Mouse (Mus musculus): ENCODE results near the gene Itgb2. TPM values are rescaled to one million over a fixed set of nuclear protein-coding genes. Genes with fewer than 3 reads are reported as not detected.

Itgb2 gene
- polyA plus RNA-seq, 1 experiment from 2014 or later: 10.3 TPM

GRCm38 (mm10) chr10:77580027-77580920, 50.2 kb downstream of the Itgb2 start:
- Histone ChIP-seq H3K9ac (no peak overlapping the region), H3K4me2 (peak overlapping the region; percentile 92), H3K36me3 (no peaks in the 10 kb centered on the region)

GRCm38 (mm10) chr10:77581023-77581407, 51.0 kb downstream of the Itgb2 start:
- Histone ChIP-seq H3K4me1 (replicated peaks) (peaks cover 44% of the 10 kb centered on the region), H3K9me3 (replicated peaks) (no peaks in the 10 kb centered on the region), H3K9ac (peak overlapping the region; percentile 77), H3K27ac (peak overlapping the region; percentile 98), H3K36me3 (peaks cover 5% of the 10 kb centered on the region; the same call in 1 of the 2 replicates), H3K27me3 (no peaks in the 10 kb centered on the region), H3K4me2 (peak overlapping the region; percentile 92), H3K4me3 (replicated peaks) (peak overlapping the region; percentile 80)
- no peak for DNase-seq
- no peak for ATAC-seq (ENCODE audit: low read depth)
- whole genome bisulfite sequencing (ENCODE audit: insufficient replicate concordance): 4% methylated on average over 8 of the region's 8 CpGs

More at GRCm38 (mm10) chr10:77580027-77580920, 50.2 kb downstream of the Itgb2 start:
- ATAC-seq (ENCODE audit: low read depth) (no peak), DNase-seq (no peak)
- Histone ChIP-seq H3K27me3 (no peaks in the 10 kb centered on the region), H3K4me3 (replicated peaks) (peak overlapping the region; percentile 80; the same call in 1 of the 2 replicates), H3K4me1 (replicated peaks) (peaks cover 37% of the 10 kb centered on the region), H3K27ac (no peak overlapping the region), H3K9me3 (replicated peaks) (no peaks in the 10 kb centered on the region)
- 56% methylated on average over 10 of the region's 10 CpGs for WGBS (ENCODE audit: insufficient replicate concordance)

GRCm38 (mm10) chr10:77581408-77582284, 51.6 kb downstream of the Itgb2 start, which contains the start of gene Pttg1ip:
Pttg1ip (plus strand) TSS chr10:77581720.
- Histone ChIP-seq H3K27me3 (no peaks in the 10 kb centered on the region), H3K4me2 (peak within 1 kb of the TSS; percentile 92), H3K36me3 (peaks cover 10% of the 10 kb centered on the region), H3K9me3 (replicated peaks) (no peaks in the 10 kb centered on the region), H3K27ac (peak within 1 kb of the TSS; percentile 98), H3K4me1 (replicated peaks) (peaks cover 50% of the 10 kb centered on the region), H3K9ac (peak within 1 kb of the TSS; percentile 85), H3K4me3 (replicated peaks) (peak within 1 kb of the TSS; percentile 80)
- WGBS (ENCODE audit: insufficient replicate concordance): under 1% methylated on average over 64 of the region's 64 CpGs
- peak; percentile 94 for ATAC-seq (ENCODE audit: low read depth)
- peak; percentile 95 for DNase-seq

GRCm38 (mm10) chr10:77582285-77582618, 52.2 kb downstream of the Itgb2 start:
- H3K27me3 ChIP-seq: no peaks in the 10 kb centered on the region
- peak; percentile 6; the same call in 1 of the 2 replicates for ATAC-seq (ENCODE audit: low read depth)
- H3K36me3 ChIP-seq: peaks cover 16% of the 10 kb centered on the region
- no peaks in the 10 kb centered on the region for H3K9me3 ChIP-seq (replicated peaks)
- H3K27ac ChIP-seq: peak overlapping the region; percentile 98
- H3K4me2 ChIP-seq: peak overlapping the region; percentile 92
- H3K4me1 ChIP-seq (replicated peaks): peaks cover 56% of the 10 kb centered on the region
- peak overlapping the region; percentile 85 for H3K9ac ChIP-seq
- no peak for DNase-seq
- peak overlapping the region; percentile 80 for H3K4me3 ChIP-seq (replicated peaks)
- WGBS (ENCODE audit: insufficient replicate concordance): 5% methylated on average over 8 of the region's 8 CpGs

- no peak for ATAC-seq (ENCODE audit: low read depth)
- 22% methylated on average over 10 of the region's 10 CpGs for WGBS (ENCODE audit: insufficient replicate concordance)
- Histone ChIP-seq H3K27ac (peak overlapping the region; percentile 73), H3K9me3 (replicated peaks) (no peaks in the 10 kb centered on the region), H3K4me2 (peak overlapping the region; percentile 92), H3K4me3 (replicated peaks) (peak overlapping the region; percentile 80), H3K27me3 (no peaks in the 10 kb centered on the region), H3K4me1 (replicated peaks) (peaks cover 73% of the 10 kb centered on the region), H3K9ac (peak overlapping the region; percentile 85), H3K36me3 (peaks cover 32% of the 10 kb centered on the region)
- peak; percentile 19 for DNase-seq
Observed at GRCm38 (mm10) chr10:77583795-77584422, 53.9 kb downstream of the Itgb2 start.

GRCm38 (mm10) chr10:77586637-77587036, 56.6 kb downstream of the Itgb2 start:
- WGBS (ENCODE audit: insufficient replicate concordance): 77% methylated on average over 3 of the region's 3 CpGs
- DNase-seq (no peak), ATAC-seq (ENCODE audit: low read depth) (no peak)
- H3K36me3 ChIP-seq: peaks cover 56% of the 10 kb centered on the region
- no peaks in the 10 kb centered on the region for H3K27me3 ChIP-seq
- no peaks in the 10 kb centered on the region for H3K9me3 ChIP-seq (replicated peaks)
- no peak overlapping the region for H3K4me2 ChIP-seq
- peaks cover 86% of the 10 kb centered on the region for H3K4me1 ChIP-seq (replicated peaks)
- no peak overlapping the region for H3K4me3 ChIP-seq (replicated peaks)
- 0 out of 2 replicates have a peak overlapping the region, but pooled peaks have one; percentile 3 for H3K9ac ChIP-seq
- H3K27ac ChIP-seq: no peak overlapping the region

- Histone ChIP-seq H3K27me3 (no peaks in the 10 kb centered on the region), H3K4me1 (replicated peaks) (peaks cover 87% of the 10 kb centered on the region), H3K4me2 (no peak overlapping the region), H3K9ac (0 out of 2 replicates have a peak overlapping the region, but pooled peaks have one; percentile 3), H3K36me3 (peaks cover 61% of the 10 kb centered on the region), H3K9me3 (replicated peaks) (no peaks in the 10 kb centered on the region), H3K27ac (peak overlapping the region; percentile 43; the same call in 1 of the 2 replicates), H3K4me3 (replicated peaks) (no peak overlapping the region)
- ATAC-seq (ENCODE audit: low read depth): no peak
- 82% methylated on average over 6 of the region's 6 CpGs for WGBS (ENCODE audit: insufficient replicate concordance)
- no peak for DNase-seq
Observed at GRCm38 (mm10) chr10:77587091-77587775, 57.2 kb downstream of the Itgb2 start.

GRCm38 (mm10) chr10:77588036-77588435, 58.0 kb downstream of the Itgb2 start:
- H3K4me3 ChIP-seq (replicated peaks): no peak overlapping the region
- H3K9me3 ChIP-seq (replicated peaks): no peaks in the 10 kb centered on the region
- H3K27me3 ChIP-seq: no peaks in the 10 kb centered on the region
- no peak for DNase-seq
- no peak for ATAC-seq (ENCODE audit: low read depth)
- no peak overlapping the region for H3K4me2 ChIP-seq
- H3K27ac ChIP-seq: 0 out of 2 replicates have a peak overlapping the region, but pooled peaks have one; percentile 18
- 79% methylated on average over 2 of the region's 2 CpGs for WGBS (ENCODE audit: insufficient replicate concordance)
- peaks cover 79% of the 10 kb centered on the region for H3K4me1 ChIP-seq (replicated peaks)
- H3K9ac ChIP-seq: no peak overlapping the region
- peaks cover 69% of the 10 kb centered on the region for H3K36me3 ChIP-seq

GRCm38 (mm10) chr10:77589117-77589516, 59.1 kb downstream of the Itgb2 start:
- H3K9ac ChIP-seq: no peak overlapping the region
- H3K36me3 ChIP-seq: peaks cover 80% of the 10 kb centered on the region
- peaks cover 68% of the 10 kb centered on the region for H3K4me1 ChIP-seq (replicated peaks)
- H3K27me3 ChIP-seq: no peaks in the 10 kb centered on the region
- H3K4me3 ChIP-seq (replicated peaks): no peak overlapping the region
- H3K9me3 ChIP-seq (replicated peaks): no peaks in the 10 kb centered on the region
- WGBS (ENCODE audit: insufficient replicate concordance): 20% methylated on average over 7 of the region's 7 CpGs
- DNase-seq: no peak
- peak overlapping the region; percentile 83 for H3K27ac ChIP-seq
- H3K4me2 ChIP-seq: no peak overlapping the region
- no peak for ATAC-seq (ENCODE audit: low read depth)

GRCm38 (mm10) chr10:77589749-77590148, 59.7 kb downstream of the Itgb2 start:
- 79% methylated on average over 8 of the region's 8 CpGs for WGBS (ENCODE audit: insufficient replicate concordance)
- H3K9me3 ChIP-seq (replicated peaks): 0 out of 2 replicates have a peak, but pooled peaks cover 2% of the 10 kb centered on the region
- H3K36me3 ChIP-seq: peaks cover 86% of the 10 kb centered on the region
- no peak overlapping the region for H3K4me3 ChIP-seq (replicated peaks)
- peak overlapping the region; percentile 47; the same call in 1 of the 2 replicates for H3K9ac ChIP-seq
- ATAC-seq (ENCODE audit: low read depth): no peak
- peak overlapping the region; percentile 15; the same call in 1 of the 2 replicates for H3K4me2 ChIP-seq
- H3K27ac ChIP-seq: peak overlapping the region; percentile 83
- H3K27me3 ChIP-seq: no peaks in the 10 kb centered on the region
- no peak for DNase-seq
- H3K4me1 ChIP-seq (replicated peaks): peaks cover 67% of the 10 kb centered on the region

All from liver, embryonic 13.5 days (tissue).